Mouse (Mus musculus) forebrain, embryonic 15.5 days (tissue): ENCODE measurements around the gene Cops8. TPM values are rescaled to one million over a fixed set of nuclear protein-coding genes. Genes with fewer than 3 reads are reported as not detected.

Source experiments
- ATAC-seq: fragments of 200-750 bp; cut with Nextera tagmentation; replicated peaks from 2 replicates; pipeline ENCODE4 v1.8.0; 2017; ENCODE audit warnings: mild to moderate bottlenecking, moderate TSS enrichment, moderate library complexity
- H3K27ac ChIP-seq: fragments of 300-500 bp; sonication (generic); replicated peaks from 2 replicates; pipeline ENCODE4 v1.5.1; 2015; ENCODE audit warnings: mild to moderate bottlenecking, inconsistent platforms
- H3K27me3 ChIP-seq: fragments of 300-500 bp; sonication (generic); 2 replicates; pipeline ENCODE4 v1.6.1; 2015; ENCODE audit warnings: inconsistent platforms
- H3K36me3 ChIP-seq: fragments of 300-500 bp; sonication (generic); 2 replicates; pipeline ENCODE4 v1.6.1; 2015; ENCODE audit warnings: mild to moderate bottlenecking, inconsistent platforms
- H3K4me1 ChIP-seq: fragments of 300-500 bp; sonication (generic); 2 replicates; pipeline ENCODE4 v1.6.1; 2015; ENCODE audit warnings: inconsistent platforms
- H3K4me2 ChIP-seq: fragments of 300-500 bp; sonication (generic); replicated peaks from 2 replicates; pipeline ENCODE4 v1.6.1; 2015; ENCODE audit warnings: mild to moderate bottlenecking, inconsistent platforms
- H3K4me3 ChIP-seq: fragments of 300-500 bp; sonication (generic); 2 replicates; pipeline ENCODE4 v1.5.1; 2015; ENCODE audit warnings: mild to moderate bottlenecking, inconsistent platforms
- H3K9ac ChIP-seq: fragments of 300-500 bp; sonication (generic); replicated peaks from 2 replicates; pipeline ENCODE4 v1.6.1; 2015; ENCODE audit warnings: mild to moderate bottlenecking, inconsistent platforms
- H3K9me3 ChIP-seq: fragments of 300-500 bp; sonication (generic); 2 replicates; pipeline ENCODE4 v1.6.1; 2016; ENCODE audit warnings: inconsistent platforms
- WGBS: fragments of 180-500 bp; shearing (Covaris S2); methylation state at CpG from one replicate; pipeline ENCODE4 v1.1.7; 2015; ENCODE audit warnings: mixed read lengths; 5-methylcytosine and 5-hydroxymethylcytosine counted together
- polyA plus RNA-seq: library from polyadenylated mRNA; unstranded; fragments of >200 nt; fragmentation: Nextera tagmentation; extraction: Ambion mirVana; gene quantifications from 2 replicates; pipeline ENCODE4 v1.2.1, GENCODE M21; 2015

The Cops8 gene
- polyA plus RNA-seq, 1 experiment from 2014 or later = 180 TPM

DNA sequence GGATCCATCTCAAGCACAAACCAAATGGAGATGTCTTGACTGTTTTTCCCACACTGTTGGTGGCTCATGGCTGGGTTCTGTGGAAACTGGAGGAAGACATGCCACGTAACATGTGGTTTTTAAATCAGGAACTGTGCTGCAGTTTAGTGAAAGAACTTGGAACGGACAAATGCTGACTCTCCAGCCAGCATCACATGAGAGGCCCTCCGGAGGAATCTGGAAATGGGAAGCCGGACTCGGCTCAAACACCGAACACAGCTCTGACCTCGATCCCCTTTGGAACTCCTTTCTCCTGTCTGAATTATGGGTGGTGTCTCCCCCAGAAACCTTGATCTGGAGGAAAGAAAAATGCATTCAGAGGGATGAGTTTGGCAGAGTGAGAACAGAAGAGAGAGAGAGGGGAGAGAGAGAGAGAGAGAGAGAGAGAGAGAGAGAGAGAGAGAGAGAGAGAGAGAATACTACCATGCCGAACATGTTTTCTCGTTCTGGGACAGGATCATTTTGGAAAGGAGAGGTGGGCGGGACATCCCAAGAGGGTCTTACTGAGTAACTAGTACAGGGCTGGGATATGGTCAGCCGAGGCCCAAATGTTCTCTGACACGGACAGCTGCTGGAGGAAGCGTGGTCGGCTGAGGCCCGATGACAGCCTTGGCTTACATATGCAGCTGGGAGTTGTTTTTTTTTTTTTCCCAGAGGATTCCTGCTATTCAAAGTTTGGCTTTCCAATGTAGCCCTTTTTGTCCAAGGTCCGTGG is 53.9 kb downstream of the Cops8 start:
- no peaks in the 10 kb centered on the region for H3K9me3 ChIP-seq
- H3K27me3 ChIP-seq = no peaks in the 10 kb centered on the region
- no peak for ATAC-seq
- no peak overlapping the region for H3K9ac ChIP-seq
- H3K4me1 ChIP-seq = no peaks in the 10 kb centered on the region
- H3K4me2 ChIP-seq = no peak overlapping the region
- no peaks in the 10 kb centered on the region for H3K36me3 ChIP-seq
- no peak overlapping the region for H3K27ac ChIP-seq
- no peak overlapping the region for H3K4me3 ChIP-seq
- WGBS = 91% methylated on average over 16 of the region's 16 CpGs

DNA sequence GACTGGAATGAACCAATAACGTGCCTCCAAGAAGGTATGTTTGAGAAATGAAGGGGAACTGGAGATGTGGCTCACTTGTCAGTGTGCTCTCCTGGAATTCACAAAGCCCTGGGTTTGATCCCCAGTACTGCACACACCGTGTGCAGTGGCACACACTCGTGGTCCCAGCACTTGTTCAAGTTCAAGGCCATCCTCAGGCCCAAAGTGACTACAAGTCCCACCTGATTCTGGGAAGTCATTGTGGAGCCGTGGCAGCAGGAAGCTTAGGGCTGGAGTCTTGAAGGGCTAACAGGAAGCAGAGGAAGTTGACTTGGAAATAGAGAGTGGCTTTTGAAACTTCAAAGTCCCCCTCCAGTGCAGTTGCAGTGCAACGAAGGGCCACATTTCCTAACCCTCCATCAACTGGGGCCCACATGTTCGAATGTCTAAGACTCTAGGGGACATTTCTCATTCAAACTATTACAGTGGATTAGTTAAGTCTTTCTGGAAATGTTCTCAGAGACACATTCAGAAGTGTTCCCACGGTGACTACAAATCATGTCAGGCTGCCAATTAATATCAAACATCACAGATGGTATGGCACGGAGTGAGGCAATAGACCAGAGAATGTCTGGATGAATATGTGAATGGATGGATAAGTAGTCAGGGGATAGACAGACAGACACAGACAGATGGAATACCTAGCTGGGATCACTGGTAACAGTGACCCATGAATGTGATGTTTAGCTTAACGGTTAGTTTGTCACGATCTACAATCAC is 54.7 kb downstream of the Cops8 start:
- no peaks in the 10 kb centered on the region for H3K4me1 ChIP-seq
- no peak for ATAC-seq
- H3K4me2 ChIP-seq = no peak overlapping the region
- 82% methylated on average over 10 of the region's 10 CpGs for WGBS
- H3K4me3 ChIP-seq = no peak overlapping the region
- no peaks in the 10 kb centered on the region for H3K9me3 ChIP-seq
- no peaks in the 10 kb centered on the region for H3K27me3 ChIP-seq
- no peak overlapping the region for H3K27ac ChIP-seq
- no peak overlapping the region for H3K9ac ChIP-seq
- no peaks in the 10 kb centered on the region for H3K36me3 ChIP-seq

DNA sequence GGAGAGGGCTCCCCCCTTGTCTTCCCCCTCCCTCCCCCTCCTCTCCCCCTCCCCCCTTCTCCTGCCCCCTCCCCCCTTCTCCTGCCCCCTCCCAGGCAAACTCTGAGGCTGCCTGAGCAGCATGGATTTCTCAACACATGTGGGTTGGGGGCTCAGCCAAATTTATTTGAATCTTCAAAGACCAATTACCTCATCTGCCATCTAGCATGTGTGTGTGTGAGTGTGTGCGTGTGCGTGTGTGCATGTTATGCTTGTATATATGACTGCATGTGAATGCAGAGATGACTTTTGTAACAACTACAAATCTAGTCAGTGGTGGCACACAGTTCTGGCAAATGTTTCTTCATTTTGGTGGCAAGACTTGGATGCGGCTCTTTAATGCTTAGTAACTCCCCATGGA is 55.8 kb downstream of the Cops8 start:
- Histone ChIP-seq H3K4me1 (no peaks in the 10 kb centered on the region), H3K36me3 (no peaks in the 10 kb centered on the region), H3K4me2 (no peak overlapping the region), H3K27ac (no peak overlapping the region), H3K27me3 (no peaks in the 10 kb centered on the region), H3K9ac (no peak overlapping the region), H3K9me3 (no peaks in the 10 kb centered on the region), H3K4me3 (no peak overlapping the region)
- WGBS = 81% methylated on average over 3 of the region's 3 CpGs
- ATAC-seq = no peak

DNA sequence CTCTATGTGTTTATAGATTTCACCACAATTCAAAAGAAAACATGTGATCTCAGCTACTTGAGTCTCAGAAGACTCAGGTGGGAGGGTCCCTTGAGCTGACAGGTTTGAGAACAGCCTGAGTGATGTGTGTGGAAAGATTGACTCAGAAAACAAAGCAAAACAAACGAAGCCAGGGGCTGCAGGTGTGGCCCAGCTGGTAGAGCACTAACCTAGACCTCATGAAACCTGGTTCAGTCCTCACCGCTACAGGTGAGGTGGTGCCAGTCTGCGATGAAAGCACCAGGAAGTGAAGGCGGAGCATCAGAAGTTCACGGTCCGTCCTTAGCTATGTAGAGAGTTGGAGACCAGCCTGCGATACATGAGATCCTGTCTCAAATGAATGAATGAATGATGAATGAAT is 57.4 kb downstream of the Cops8 start:
- Histone ChIP-seq H3K36me3 (no peaks in the 10 kb centered on the region), H3K4me3 (no peak overlapping the region), H3K9me3 (no peaks in the 10 kb centered on the region), H3K4me2 (no peak overlapping the region), H3K27me3 (no peaks in the 10 kb centered on the region), H3K4me1 (no peaks in the 10 kb centered on the region), H3K27ac (no peak overlapping the region), H3K9ac (no peak overlapping the region)
- ATAC-seq = no peak
- WGBS = 89% methylated on average over 7 of the region's 7 CpGs

DNA sequence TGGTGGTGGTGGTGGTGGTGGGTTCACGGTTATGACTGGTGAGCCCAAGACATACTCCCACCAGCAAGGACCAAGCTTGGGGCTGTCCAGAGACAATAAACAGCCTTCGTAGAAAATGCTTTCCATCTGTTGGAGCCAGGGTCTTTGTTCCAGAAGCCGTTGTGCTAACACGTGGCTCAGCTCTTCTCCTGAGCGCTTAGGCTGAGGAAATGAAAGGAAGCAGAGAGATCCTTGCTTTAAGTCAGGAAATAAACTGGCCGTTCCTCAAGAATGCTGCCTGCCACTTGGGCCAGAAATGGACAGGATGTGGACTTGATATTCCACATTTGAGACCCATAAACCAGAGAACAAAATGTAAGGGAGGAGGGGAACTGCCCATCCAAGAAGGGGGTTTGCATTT is 59.7 kb downstream of the Cops8 start:
- ATAC-seq = no peak
- Histone ChIP-seq H3K9me3 (no peaks in the 10 kb centered on the region), H3K27me3 (no peaks in the 10 kb centered on the region)

More for the DNA sequence above, 59.7 kb downstream of the Cops8 start:
- no peak overlapping the region for H3K9ac ChIP-seq
- no peak overlapping the region for H3K27ac ChIP-seq
- no peaks in the 10 kb centered on the region for H3K36me3 ChIP-seq
- no peak overlapping the region for H3K4me3 ChIP-seq
- WGBS = 81% methylated on average over 6 of the region's 6 CpGs
- H3K4me1 ChIP-seq = no peaks in the 10 kb centered on the region
- no peak overlapping the region for H3K4me2 ChIP-seq

Other genes with a start within 250 kb of the Cops8 start
- 3.2 and 3.5 TPM in 2 replicates for gene Col6a3, start 241.0 kb downstream of the Cops8 start, polyA plus RNA-seq